Comparison of ENCODE assay signal across 23 mouse cellular contexts in the genomic region with DNA sequence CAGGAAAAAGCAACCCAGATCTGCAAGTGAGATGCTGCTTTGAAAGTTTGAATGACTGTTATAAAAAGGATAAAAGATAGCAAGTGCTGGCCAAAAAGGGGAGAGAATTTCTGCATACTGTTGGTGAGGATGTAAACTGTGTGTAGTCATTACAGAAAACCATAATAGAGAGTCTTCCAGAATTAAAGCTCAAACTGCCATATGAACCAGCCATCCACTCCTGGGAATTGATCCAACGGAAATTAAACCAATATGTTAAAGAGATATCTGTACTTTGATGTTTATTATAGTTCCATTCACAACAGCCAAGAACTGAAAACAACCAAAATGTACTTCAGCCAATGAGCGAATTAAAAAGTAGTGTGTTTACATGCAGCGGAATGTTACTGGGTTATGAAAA. TPM values are rescaled to one million over a fixed set of nuclear protein-coding genes. Genes with fewer than 3 reads are reported as not detected.
"Had no signal": no experiment of that assay in that cellular context is flagged by ENCODE, and none has a peak within 500 bp of the region (broad histone marks: within the 10 kb centered on the region; RNA-seq: fewer than 3 reads in every experiment).

No protein-coding gene starts in this region.

- H3K9me3 ChIP-seq: kidney, embryonic 15.5 days; limb, embryonic 12.5 days; limb, embryonic 15.5 days; lung, embryonic 15.5 days had no signal

- H3K9ac ChIP-seq: kidney, embryonic 15.5 days; limb, embryonic 12.5 days; limb, embryonic 15.5 days; liver, embryonic 14.5 days; liver, postnatal 0 days; lung, embryonic 15.5 days had no signal

- H3K4me2 ChIP-seq: kidney, embryonic 15.5 days; limb, embryonic 12.5 days; limb, embryonic 15.5 days; liver, embryonic 11.5 days; lung, embryonic 15.5 days; midbrain, embryonic 11.5 days had no signal

- H3K27ac ChIP-seq: kidney, embryonic 15.5 days; limb, embryonic 12.5 days; limb, embryonic 15.5 days; liver, embryonic 14.5 days; lung, embryonic 15.5 days; stomach, postnatal 0 days had no signal

- H3K4me3 ChIP-seq: kidney, embryonic 15.5 days; limb, embryonic 12.5 days; limb, embryonic 15.5 days; lung, embryonic 15.5 days had no signal

- H3K27me3 ChIP-seq: kidney, embryonic 15.5 days; limb, embryonic 12.5 days; limb, embryonic 15.5 days; lung, embryonic 15.5 days had no signal

- ATAC-seq: liver, postnatal 0 days had no signal

- H3K4me1 ChIP-seq: lung, embryonic 15.5 days had no signal

- DNase-seq: kidney, postnatal 10 days; kidney, postnatal 36 days; left cerebral cortex, postnatal 4 days; liver, postnatal 0 days; lung, postnatal 14 days; lung, postnatal 4 days; midbrain, embryonic 14.5 days; right cerebral cortex, adult 18-20 months; right cerebral cortex, postnatal 14 days; right cerebral cortex, postnatal 4 days; thymus, adult 2 months; thymus, postnatal 14 days; thymus, postnatal 4 days had no signal

- H3K36me3 ChIP-seq: kidney, embryonic 15.5 days; limb, embryonic 12.5 days; limb, embryonic 15.5 days; lung, embryonic 15.5 days had no signal

RNA-seq across cellular contexts. Expression of a gene that starts 37.5 kb away (rescaled TPM):
- total RNA-seq: megakaryocyte progenitor cell, adult 5-6 weeks; megakaryocyte-erythroid progenitor cell, adult 5-6 weeks had no signal
